Mouse (Mus musculus) kidney, postnatal 14 days (tissue): ENCODE data around the gene Ugt1a7c.
"Not testable (repeated sequence)": the region's sequence is repeated elsewhere in the genome, so short reads cannot be mapped to it uniquely, and the experiment has no call there.

Experiments used
- DNase-seq: peaks from one replicate; pipeline ENCODE4 v3.0.0; 2022; ENCODE audit warnings: mixed read lengths

Gene Ugt1a7c

GRCm38 (mm10) chr1:88120550-88120949, 25.7 kb downstream of the Ugt1a7c start:
- DNase-seq: not testable (repeated sequence)

DNA sequence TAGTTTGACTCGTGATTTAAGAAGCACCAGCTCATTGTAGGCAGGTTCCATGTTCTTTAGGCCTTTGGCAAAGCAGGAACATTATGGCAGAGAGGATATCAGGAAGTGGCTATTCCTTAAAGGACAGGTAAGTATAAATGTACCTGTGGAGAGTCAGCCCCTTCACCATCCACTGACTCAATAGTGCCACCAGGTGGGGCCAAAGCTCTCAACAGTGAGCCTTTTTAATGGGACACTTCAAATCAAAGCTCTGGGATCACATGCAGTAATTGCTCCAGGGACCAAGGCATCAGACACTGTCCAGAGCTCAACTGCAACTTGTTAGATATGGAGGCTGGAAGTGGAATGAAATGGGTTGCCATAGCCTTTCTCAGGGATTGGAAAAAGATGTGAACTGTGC, 26.7 kb downstream of the Ugt1a7c start:
- peak; percentile 56 for DNase-seq

DNA sequence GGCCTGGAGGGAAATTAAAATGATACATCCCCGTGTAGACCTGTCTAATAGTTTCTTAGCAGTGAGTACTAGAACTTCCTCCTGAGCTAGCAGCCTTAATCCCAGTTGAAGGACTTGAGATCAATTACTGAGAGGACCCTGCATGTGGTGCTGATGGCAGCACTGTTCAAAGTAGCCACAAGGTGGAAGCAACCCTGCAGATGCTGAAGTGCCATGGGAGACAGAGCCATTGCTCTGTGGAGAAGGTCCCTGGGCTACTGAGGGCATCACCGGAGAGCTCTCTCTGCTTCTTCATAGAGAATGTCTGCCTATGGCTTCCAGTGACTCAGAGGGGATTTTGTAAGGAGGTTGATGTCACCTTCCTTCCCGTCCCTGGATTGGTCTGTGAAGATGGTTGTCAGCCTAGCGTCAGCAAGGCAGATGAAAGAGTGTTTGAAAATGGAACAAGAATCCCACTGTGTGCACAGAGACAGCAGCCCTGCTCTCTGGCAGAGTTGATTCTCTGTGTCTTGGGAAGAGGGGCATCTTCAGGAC, 31.0 kb downstream of the Ugt1a7c start:
- peak; percentile 27 for DNase-seq

GRCm38 (mm10) chr1:88129091-88129490, 34.2 kb downstream of the Ugt1a7c start:
- DNase-seq: not testable (repeated sequence)

DNA sequence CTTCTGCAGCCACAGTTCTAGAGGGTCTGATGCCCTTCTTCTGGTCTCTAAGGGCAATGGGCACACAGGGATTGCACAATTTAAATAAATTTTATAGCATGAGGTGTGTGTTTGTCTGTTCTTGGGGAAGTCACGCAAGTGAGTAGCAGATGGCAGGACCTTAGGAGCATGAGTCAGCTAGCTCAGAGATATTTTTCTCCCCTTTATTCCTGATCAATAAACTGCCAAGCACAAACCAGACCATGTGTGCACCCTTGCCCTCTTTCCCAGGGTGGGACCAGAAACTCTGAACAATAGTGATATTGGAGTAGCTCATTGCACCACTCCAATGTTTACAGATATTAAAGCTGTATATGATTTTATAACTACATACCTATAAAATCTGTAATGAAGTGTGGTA, 35.4 kb downstream of the Ugt1a7c start:
- not testable (repeated sequence) for DNase-seq

DNA sequence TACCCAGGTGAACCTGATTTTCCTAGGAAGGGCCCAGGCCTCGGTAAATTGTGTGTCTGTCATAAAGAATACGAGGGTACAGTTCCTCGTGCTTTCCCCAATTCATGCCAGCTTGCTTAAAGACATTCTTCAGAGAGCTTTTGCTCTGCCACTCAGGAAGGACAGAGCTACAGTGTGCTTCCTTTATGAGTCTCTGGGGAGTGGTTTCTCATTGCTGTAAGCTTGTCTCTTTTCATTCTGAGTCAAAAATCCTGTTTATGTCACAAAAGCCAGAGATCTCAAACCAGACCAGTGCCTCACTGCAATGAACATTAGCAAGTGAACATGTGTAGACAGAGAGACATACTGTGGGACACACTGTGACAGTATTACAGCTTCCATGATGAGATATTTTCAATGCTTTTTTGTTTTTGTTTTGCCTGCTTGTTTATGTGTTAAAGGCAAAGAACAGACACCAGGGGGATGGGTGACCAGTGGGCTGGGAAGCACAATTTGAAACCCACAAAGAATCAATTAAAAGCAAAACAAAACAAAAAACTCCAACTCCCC, 39.1 kb downstream of the Ugt1a7c start:
- DNase-seq: peak; percentile 12

- peak; percentile 48 for DNase-seq
Measured at GRCm38 (mm10) chr1:88134457-88135011, 39.7 kb downstream of the Ugt1a7c start, which contains the start of gene Ugt1a6a. TSS of gene Ugt1a6a (plus strand) at chr1:88134809.

DNA sequence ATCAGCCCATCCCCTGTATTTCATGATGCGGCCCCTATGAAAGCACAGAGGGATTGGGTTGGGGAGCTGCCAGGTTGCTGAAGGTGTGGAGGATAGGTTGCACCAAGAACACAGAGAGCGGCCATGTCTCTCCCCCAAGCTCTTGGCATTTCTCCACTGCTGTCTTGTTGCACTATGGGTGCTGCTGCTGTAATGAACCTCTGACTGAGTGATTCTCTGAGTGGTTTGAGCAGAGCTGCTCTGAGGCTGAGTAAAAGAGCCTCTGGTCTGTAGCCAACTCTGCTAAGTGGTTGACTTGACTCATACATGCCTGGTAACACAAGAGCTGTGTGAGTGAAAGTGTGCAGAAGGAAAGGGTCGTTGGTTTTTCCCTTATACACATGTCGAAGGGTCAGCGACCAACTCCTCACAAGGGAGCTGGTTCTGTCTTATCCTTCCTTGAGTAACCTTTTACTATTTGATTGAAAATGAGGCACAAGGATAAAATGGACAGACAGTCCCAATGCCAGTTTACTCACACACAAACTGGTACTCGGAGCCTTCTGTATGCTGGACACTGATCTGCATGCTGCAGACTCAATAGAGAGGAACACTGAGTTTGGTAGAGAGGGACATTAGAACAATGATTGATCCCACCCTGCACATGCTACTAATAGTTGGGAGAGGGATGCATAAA, 40.5 kb downstream of the Ugt1a7c start:
- not testable (repeated sequence) for DNase-seq

GRCm38 (mm10) chr1:88136646-88137045, 41.8 kb downstream of the Ugt1a7c start:
- peak; percentile 11 for DNase-seq

- DNase-seq: no peak
Measured at GRCm38 (mm10) chr1:88137264-88137663, 42.4 kb downstream of the Ugt1a7c start.

- no peak for DNase-seq
Measured at GRCm38 (mm10) chr1:88138145-88138544, 43.3 kb downstream of the Ugt1a7c start.

DNA sequence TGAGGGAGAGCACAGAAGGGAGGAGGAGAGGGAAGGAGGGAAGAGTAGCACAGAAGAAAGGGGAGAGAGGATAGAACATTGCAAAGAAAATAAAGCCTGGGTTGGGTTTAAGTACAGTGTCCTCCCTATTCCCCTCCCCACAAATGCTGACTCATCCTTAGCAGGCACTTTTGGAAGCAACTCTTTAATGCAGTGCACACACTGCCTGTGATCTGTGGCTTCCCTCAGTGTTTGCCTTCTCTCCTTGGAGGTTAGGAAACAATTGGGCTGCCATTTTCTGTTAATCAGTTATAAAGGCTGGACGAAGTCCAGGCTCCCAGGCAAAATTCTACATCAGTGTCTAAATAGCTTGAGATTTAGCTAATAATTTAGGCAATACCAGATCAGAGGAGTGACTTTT, 45.6 kb downstream of the Ugt1a7c start:
- DNase-seq: peak; percentile 80

DNA sequence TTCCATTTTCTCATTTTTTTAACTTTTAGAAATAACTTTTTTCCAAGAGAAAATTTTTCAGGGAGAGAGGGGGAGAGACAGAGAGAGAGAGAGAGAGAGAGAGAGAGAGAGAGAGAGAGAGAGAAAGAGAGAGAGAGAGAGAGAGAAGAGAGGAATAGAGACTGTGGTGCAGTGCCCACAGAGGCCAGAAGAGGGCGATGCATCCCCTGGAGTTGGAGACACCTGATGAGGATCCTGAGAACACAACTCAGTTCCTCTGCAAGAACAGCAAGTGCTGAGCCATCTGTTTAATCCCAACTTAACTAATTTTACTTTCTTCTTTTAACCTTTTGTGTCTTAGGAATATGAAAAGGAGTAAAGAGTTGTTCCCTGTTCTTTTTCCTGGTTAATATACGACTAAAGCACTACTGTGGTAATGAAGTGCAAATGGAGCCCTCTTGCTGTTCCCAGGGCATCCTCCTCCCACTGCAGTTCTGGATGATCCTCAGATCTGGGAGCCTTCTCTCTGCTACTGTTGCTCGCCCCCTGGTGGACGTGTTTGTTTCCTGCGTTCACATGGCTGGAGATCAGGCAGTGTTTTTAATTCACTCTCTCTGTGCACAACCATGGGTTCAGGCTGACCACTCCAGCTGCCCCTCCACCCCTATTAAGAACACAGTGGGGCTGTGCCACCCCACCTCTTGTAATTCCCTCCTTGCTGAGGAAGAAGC, 49.3 kb downstream of the Ugt1a7c start:
- DNase-seq: peak; percentile 63

DNA sequence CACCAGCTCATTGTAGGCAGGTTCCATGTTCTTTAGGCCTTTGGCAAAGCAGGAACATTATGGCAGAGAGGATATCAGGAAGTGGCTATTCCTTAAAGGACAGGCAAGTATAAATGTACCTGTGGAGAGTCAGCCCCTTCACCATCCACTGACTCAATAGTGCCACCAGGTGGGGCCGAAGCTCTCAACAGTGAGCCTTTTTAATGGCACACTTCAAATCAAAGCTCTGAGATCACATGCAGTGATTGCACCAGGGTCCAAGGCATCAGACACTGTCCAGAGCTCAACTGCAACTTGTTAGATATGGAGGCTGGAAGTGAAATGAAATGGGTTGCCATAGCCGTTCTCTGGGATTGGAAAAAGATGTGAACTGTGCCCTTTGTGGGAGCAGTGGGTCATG, 50.4 kb downstream of the Ugt1a7c start:
- peak; percentile 32 for DNase-seq

DNA sequence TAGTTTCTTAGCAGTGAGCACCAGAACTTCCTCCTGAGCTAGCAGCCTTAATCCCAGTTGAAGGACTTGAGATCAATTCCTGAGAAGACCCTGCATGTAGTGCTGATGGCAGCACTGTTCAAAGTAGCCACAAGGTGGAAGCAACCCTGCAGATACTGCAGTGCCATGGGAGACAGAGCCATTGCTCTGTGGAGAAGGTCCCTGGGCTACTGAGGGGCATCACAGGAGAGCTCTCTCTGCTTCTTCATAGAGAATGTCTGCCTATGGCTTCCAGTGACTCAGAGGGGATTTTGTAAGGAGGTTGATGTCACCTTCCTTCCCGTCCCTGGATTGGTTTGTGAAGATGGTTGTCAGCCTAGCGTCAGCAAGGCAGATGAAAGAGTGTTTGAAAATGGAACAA, 55.3 kb downstream of the Ugt1a7c start:
- DNase-seq: peak; percentile 22

GRCm38 (mm10) chr1:88158430-88158829, 63.6 kb downstream of the Ugt1a7c start:
- no peak for DNase-seq

GRCm38 (mm10) chr1:88165711-88166110, 70.8 kb downstream of the Ugt1a7c start, which contains the start of gene Ugt1a5:
TSS of gene Ugt1a5 (plus strand) at chr1:88166012.
- no peak for DNase-seq

DNA sequence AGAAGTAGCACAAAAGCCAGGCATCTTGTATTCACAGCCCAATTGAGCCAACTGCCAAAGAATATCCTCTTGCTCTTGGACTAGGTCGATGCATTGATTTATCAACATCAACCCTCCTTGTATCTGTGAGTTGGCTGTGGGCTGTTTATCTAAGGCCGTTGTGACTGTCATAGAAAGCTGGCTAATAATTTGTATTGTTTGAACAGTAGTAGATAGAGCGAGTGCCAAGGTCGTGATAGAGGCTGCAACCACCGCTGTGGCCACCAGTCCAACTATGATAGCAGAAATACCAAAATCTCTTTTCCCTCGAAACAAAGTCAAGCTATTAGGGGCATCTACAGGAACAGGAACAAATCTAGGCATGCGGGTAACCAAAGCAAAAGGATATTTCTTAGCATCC, 77.3 kb downstream of the Ugt1a7c start:
- not testable (repeated sequence) for DNase-seq

- no peak for DNase-seq
Measured at GRCm38 (mm10) chr1:88179657-88180056, 84.8 kb downstream of the Ugt1a7c start.

GRCm38 (mm10) chr1:88186325-88186935, 91.6 kb downstream of the Ugt1a7c start:
- no peak for DNase-seq

DNA sequence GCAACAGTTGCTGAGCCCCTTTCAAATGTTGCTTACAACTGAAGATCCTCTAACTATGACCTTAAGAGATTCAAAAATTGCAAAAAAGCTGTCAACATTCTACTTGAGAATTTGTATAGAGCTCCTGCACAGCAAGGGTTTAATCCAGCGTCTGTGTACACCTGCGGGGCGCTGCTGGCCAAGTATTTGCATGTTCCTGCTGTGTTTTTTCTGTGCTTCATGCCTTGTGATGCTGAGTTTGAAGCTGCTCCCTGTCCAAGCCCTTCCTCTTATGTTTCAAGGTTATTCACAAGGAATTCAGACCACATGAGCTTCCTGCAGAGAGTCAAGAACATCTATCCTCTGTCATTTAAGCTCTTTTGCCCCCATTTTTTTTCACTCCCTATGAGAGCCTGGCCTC, 97.3 kb downstream of the Ugt1a7c start:
- DNase-seq: no peak

- peak; percentile 81 for DNase-seq
Measured at GRCm38 (mm10) chr1:88195687-88196086, 100.8 kb downstream of the Ugt1a7c start.

GRCm38 (mm10) chr1:88197443-88197842, 102.6 kb downstream of the Ugt1a7c start:
- no peak for DNase-seq
